Mouse (Mus musculus): ENCODE measurements around the gene Gm27021. TPM values are rescaled to one million over a fixed set of nuclear protein-coding genes. Genes with fewer than 3 reads are reported as not detected.

The Gm27021 gene
- polyA plus RNA-seq, 1 experiment: 3.0 TPM

- TF ChIP-seq GATA1 (IDR thresholded peaks at IDR 0.05; ENCODE audit: low read length): no peak
Observed at GRCm38 (mm10) chr8:120602672-120603071, 65.2 kb downstream of the Gm27021 start.

GRCm38 (mm10) chr8:120599504-120599903, 68.4 kb downstream of the Gm27021 start:
- no peak for TF ChIP-seq GATA1 (IDR thresholded peaks at IDR 0.05; ENCODE audit: low read length)

GRCm38 (mm10) chr8:120598579-120598978, 69.3 kb downstream of the Gm27021 start:
- no peak for TF ChIP-seq GATA1 (IDR thresholded peaks at IDR 0.05; ENCODE audit: low read length)

- TF ChIP-seq GATA1 (IDR thresholded peaks at IDR 0.05; ENCODE audit: low read length): no peak
Observed at GRCm38 (mm10) chr8:120595963-120596362, 71.9 kb downstream of the Gm27021 start.

- TF ChIP-seq GATA1 (IDR thresholded peaks at IDR 0.05; ENCODE audit: low read length): no peak
Observed at GRCm38 (mm10) chr8:120594571-120594970, 73.3 kb downstream of the Gm27021 start.

- no peak for TF ChIP-seq GATA1 (IDR thresholded peaks at IDR 0.05; ENCODE audit: low read length)
Observed at GRCm38 (mm10) chr8:120591587-120592292, 76.1 kb downstream of the Gm27021 start.

- TF ChIP-seq GATA1 (IDR thresholded peaks at IDR 0.05; ENCODE audit: low read length): no peak
Observed at GRCm38 (mm10) chr8:120589921-120590320, 78.0 kb downstream of the Gm27021 start.

GRCm38 (mm10) chr8:120588908-120589771, 78.7 kb downstream of the Gm27021 start, which contains the start of gene Gins2:
Gene Gins2 (minus strand): TSS chr8:120589304.
- TF ChIP-seq GATA1 (IDR thresholded peaks at IDR 0.05; ENCODE audit: low read length): no peak

- no peak for TF ChIP-seq GATA1 (IDR thresholded peaks at IDR 0.05; ENCODE audit: low read length)
Observed at GRCm38 (mm10) chr8:120585521-120585920, 82.4 kb downstream of the Gm27021 start.

GRCm38 (mm10) chr8:120581811-120582210, 86.1 kb downstream of the Gm27021 start:
- no peak for TF ChIP-seq GATA1 (IDR thresholded peaks at IDR 0.05; ENCODE audit: low read length)

- TF ChIP-seq GATA1 (IDR thresholded peaks at IDR 0.05; ENCODE audit: low read length): no peak
Observed at GRCm38 (mm10) chr8:120581329-120581728, 86.5 kb downstream of the Gm27021 start.

- TF ChIP-seq GATA1 (IDR thresholded peaks at IDR 0.05; ENCODE audit: low read length): no peak
Observed at GRCm38 (mm10) chr8:120580336-120581000, 87.4 kb downstream of the Gm27021 start.

- TF ChIP-seq GATA1 (IDR thresholded peaks at IDR 0.05; ENCODE audit: low read length): no peak
Observed at GRCm38 (mm10) chr8:120577821-120578220, 90.1 kb downstream of the Gm27021 start.

GRCm38 (mm10) chr8:120575801-120576200, 92.1 kb downstream of the Gm27021 start:
- TF ChIP-seq GATA1 (IDR thresholded peaks at IDR 0.05; ENCODE audit: low read length): no peak

GRCm38 (mm10) chr8:120574941-120575340, 92.9 kb downstream of the Gm27021 start:
- no peak for TF ChIP-seq GATA1 (IDR thresholded peaks at IDR 0.05; ENCODE audit: low read length)

- TF ChIP-seq GATA1 (IDR thresholded peaks at IDR 0.05; ENCODE audit: low read length): no peak
Observed at GRCm38 (mm10) chr8:120573866-120574265, 94.0 kb downstream of the Gm27021 start.
